Mouse (Mus musculus) embryonic facial prominence, embryonic 15.5 days (tissue): ENCODE measurements around the gene Rnf166. TPM values are rescaled to one million over a fixed set of nuclear protein-coding genes. Genes with fewer than 3 reads are reported as not detected.

Source experiments
- ATAC-seq: fragments of 200-750 bp; cut with Nextera tagmentation; 2 replicates; pipeline ENCODE4 v1.8.0; 2017; ENCODE audit warnings: low read depth, moderate TSS enrichment; ENCODE audit not compliant: insufficient number of reproducible peaks, low FRiP score, low TSS enrichment
- H3K27ac ChIP-seq: fragments of 300-500 bp; sonication (generic); replicated peaks from 2 replicates; pipeline ENCODE4 v1.5.1; 2015; ENCODE audit warnings: mild to moderate bottlenecking, inconsistent platforms
- H3K27me3 ChIP-seq: fragments of 300-500 bp; sonication (generic); 2 replicates; pipeline ENCODE4 v1.6.1; 2015; ENCODE audit warnings: inconsistent platforms
- H3K36me3 ChIP-seq: fragments of 300-500 bp; sonication (generic); 2 replicates; pipeline ENCODE4 v1.6.1; 2015; ENCODE audit warnings: mild to moderate bottlenecking, inconsistent platforms
- H3K4me1 ChIP-seq: fragments of 300-500 bp; sonication (generic); 2 replicates; pipeline ENCODE4 v1.6.1; 2015; ENCODE audit warnings: inconsistent platforms
- H3K4me2 ChIP-seq: fragments of 300-500 bp; sonication (generic); replicated peaks from 2 replicates; pipeline ENCODE4 v1.6.1; 2015; ENCODE audit warnings: mild to moderate bottlenecking, inconsistent platforms
- H3K4me3 ChIP-seq: fragments of 300-500 bp; sonication (generic); replicated peaks from 2 replicates; pipeline ENCODE4 v1.5.1; 2015; ENCODE audit warnings: mild to moderate bottlenecking, inconsistent platforms
- H3K9ac ChIP-seq: fragments of 300-500 bp; sonication (generic); 2 replicates; pipeline ENCODE4 v1.6.1; 2015; ENCODE audit warnings: inconsistent platforms
- H3K9me3 ChIP-seq: fragments of 300-500 bp; sonication (generic); replicated peaks from 2 replicates; pipeline ENCODE4 v1.6.1; 2016; ENCODE audit warnings: inconsistent platforms
- WGBS: fragments of 180-500 bp; shearing (Covaris S2); methylation state at CpG from one replicate; pipeline ENCODE4 v1.1.7; 2015; 5-methylcytosine and 5-hydroxymethylcytosine counted together
- microRNA-seq: library from miRNA; unstranded; fragments of <30 nt; microRNA quantifications from one replicate; pipeline ENCODE4, GENCODE M21; 2016; ENCODE audit warnings: borderline number of aligned reads
- polyA plus RNA-seq: library from polyadenylated mRNA; unstranded; fragments of >200 nt; fragmentation: Nextera tagmentation; extraction: Ambion mirVana; gene quantifications from 2 replicates; pipeline ENCODE4 v1.2.1, GENCODE M21; 2015

Rnf166 gene
- polyA plus RNA-seq, 1 experiment from 2014 or later = 53.2 TPM

DNA sequence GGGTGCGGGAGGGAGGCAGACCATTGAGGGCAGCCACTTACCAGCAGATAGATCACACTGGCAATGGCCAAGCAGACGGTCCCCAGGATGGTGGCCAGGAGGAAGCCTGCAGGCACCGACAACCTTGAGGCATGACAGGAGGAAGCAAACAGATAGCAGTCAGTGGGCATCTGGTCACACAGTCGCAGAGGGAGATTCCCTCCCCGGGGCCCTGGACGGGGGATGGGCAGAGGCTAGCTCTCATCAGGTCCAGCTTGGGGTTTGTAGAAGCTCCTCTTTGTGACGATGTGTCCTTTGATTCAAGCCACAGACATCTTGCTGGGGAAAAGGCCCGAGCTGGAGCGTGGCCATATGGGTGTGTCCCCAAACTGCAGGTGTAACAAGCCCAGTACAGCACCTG, 49.7 kb downstream of the Rnf166 start:
- Histone ChIP-seq H3K27ac (no peak overlapping the region), H3K4me2 (no peak overlapping the region), H3K27me3 (no peaks in the 10 kb centered on the region), H3K36me3 (peaks cover 6% of the 10 kb centered on the region; the same call in 1 of the 2 replicates), H3K9me3 (no peaks in the 10 kb centered on the region), H3K9ac (no peak overlapping the region), H3K4me1 (peaks cover 2% of the 10 kb centered on the region; the same call in 1 of the 2 replicates), H3K4me3 (no peak overlapping the region)
- ATAC-seq = no peak
- WGBS = 74% methylated on average over 9 of the region's 9 CpGs

DNA sequence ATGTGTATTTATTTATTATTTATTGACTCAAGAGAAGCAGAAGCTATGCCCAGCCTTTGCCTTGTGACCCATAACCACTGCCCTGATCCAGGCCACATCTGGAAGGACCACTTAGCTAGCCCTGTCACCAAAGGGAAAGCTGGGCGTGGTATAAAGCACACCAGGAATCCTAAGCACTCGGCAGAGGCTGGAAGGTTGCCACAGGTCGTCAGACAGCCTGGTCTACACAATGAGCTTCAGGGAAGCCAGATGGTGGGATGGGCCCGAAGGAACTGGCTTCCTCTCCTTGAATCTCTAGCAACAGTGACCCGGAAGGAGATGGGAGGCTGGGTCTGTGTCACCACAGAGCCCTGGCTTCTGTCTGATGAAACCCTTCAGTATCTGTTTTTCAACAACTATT, 52.2 kb downstream of the Rnf166 start:
- no peak overlapping the region for H3K9ac ChIP-seq
- H3K36me3 ChIP-seq = peaks cover 12% of the 10 kb centered on the region
- no peaks in the 10 kb centered on the region; the same call in 1 of the 2 replicates for H3K4me1 ChIP-seq
- ATAC-seq = no peak
- no peak overlapping the region for H3K4me3 ChIP-seq
- no peaks in the 10 kb centered on the region for H3K9me3 ChIP-seq
- H3K27me3 ChIP-seq = no peaks in the 10 kb centered on the region
- H3K27ac ChIP-seq = no peak overlapping the region
- 43% methylated on average over 5 of the region's 5 CpGs for WGBS
- no peak overlapping the region for H3K4me2 ChIP-seq

DNA sequence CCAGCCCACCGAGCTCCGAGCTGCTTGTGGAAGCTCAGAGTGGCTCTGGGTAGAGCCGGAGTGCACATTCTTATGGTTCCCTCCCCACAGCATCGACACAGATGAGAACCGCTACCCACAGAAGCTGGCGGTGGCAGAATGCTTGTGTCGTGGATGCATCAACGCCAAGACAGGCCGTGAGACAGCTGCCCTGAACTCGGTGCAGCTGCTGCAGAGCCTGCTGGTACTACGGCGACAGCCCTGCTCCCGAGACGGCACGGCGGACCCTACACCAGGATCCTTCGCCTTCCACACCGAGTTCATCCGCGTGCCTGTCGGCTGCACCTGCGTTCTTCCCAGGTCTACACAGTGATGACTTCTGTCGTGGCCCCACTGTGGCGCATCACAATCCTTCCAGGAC, 52.6 kb downstream of the Rnf166 start:
- 81% methylated on average over 24 of the region's 24 CpGs for WGBS
- Histone ChIP-seq H3K27ac (no peak overlapping the region), H3K4me1 (no peaks in the 10 kb centered on the region; the same call in 1 of the 2 replicates), H3K9ac (no peak overlapping the region), H3K36me3 (peaks cover 16% of the 10 kb centered on the region), H3K27me3 (no peaks in the 10 kb centered on the region), H3K9me3 (no peaks in the 10 kb centered on the region), H3K4me2 (no peak overlapping the region), H3K4me3 (no peak overlapping the region)
- no peak for ATAC-seq

DNA sequence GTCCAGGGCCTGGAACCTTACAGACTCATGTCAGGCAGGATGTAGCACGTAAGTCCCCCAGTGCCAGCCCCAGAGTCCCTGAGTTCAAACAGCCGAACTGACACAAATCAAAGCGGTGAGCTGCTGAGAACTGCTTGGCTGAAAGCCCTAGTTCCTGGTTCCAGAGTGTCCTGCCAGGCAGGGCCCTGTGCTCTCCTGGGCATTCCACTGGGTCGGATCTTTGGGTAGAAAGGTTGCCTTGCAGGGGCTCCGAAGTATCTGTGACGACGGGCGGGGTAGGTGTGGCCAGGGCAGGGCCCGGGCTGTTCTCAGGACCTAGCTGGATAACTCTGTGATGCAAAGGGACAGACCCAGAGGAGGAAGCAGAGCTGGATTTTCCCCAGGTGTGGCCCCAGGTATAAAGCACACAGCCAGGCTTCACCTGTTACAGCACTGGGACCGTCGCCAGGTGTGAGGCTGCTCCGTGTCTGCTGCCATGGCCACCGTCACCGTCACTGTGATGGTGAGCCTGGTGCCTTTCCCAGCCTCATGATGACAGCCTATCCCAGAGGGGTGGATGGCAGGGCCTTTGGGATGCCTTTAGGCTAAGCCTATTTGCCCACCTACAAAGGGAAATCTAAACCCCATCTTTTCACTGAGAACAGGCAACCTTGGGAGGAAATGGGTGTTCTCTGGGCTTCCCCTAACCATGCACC, 54.3 kb downstream of the Rnf166 start, which contains the start of gene Il17c:
TSS of gene Il17c (plus strand) at position 645 of the 695 bp plus-strand sequence.
- Histone ChIP-seq H3K4me1 (no peaks in the 10 kb centered on the region; the same call in 1 of the 2 replicates), H3K9ac (no peak within 1 kb of the TSS), H3K9me3 (no peaks in the 10 kb centered on the region), H3K36me3 (peaks cover 28% of the 10 kb centered on the region), H3K4me3 (no peak within 1 kb of the TSS), H3K27ac (no peak within 1 kb of the TSS), H3K4me2 (no peak within 1 kb of the TSS), H3K27me3 (no peaks in the 10 kb centered on the region)
- 77% methylated on average over 14 of the region's 14 CpGs for WGBS
- ATAC-seq = no peak

DNA sequence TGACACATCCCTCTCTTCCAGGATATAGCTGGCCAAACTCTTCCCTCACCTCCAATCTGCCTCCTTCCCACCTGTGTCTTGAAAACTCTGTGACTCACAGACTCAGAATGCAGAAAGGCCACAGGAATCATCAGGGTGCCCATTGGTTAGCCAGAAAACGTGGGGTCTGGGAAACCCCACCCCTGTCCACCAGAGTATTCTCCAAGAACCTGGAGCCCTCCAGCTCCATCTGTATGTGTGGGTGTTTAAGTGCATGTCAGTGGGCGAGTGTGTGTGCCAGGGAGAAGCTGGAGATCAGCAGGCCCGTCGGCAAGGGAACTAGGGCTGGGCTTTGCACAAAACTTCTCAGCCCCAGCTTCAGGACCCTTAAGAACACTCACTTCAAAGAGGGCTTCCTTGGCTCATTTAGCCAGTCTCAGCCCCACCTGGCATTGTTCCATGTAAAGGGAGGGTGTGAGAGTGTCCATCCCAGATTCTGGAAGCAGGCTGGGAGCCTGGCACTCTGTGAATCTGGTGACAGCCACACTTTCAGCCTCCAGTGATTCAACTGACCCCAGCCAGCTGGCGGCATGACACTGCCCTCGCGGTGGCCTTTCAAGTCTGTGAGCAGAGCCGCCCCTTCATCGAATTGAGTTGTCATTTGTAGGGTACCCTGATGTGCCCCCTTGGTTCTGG, 55.8 kb downstream of the Rnf166 start:
- Histone ChIP-seq H3K9ac (no peak overlapping the region), H3K27me3 (no peaks in the 10 kb centered on the region), H3K36me3 (peaks cover 37% of the 10 kb centered on the region), H3K9me3 (no peaks in the 10 kb centered on the region), H3K27ac (no peak overlapping the region), H3K4me1 (no peaks in the 10 kb centered on the region; the same call in 1 of the 2 replicates), H3K4me3 (no peak overlapping the region), H3K4me2 (no peak overlapping the region)
- WGBS = 66% methylated on average over 9 of the region's 9 CpGs
- no peak for ATAC-seq

Small RNAs within 50 kb of the gene (microRNA-seq; reads per million reads assigned to microRNA genes)
- not detected for gene Gm24366

Other genes with a start within 250 kb of the Rnf166 start
- 1.4 and 1.6 TPM in 2 replicates for gene Zfpm1, start 193.9 kb downstream of the Rnf166 start, polyA plus RNA-seq
- 0.12 and 0.20 TPM in 2 replicates for gene Trhr2, start 115.3 kb downstream of the Rnf166 start, polyA plus RNA-seq
- 48.2 and 49.7 TPM in 2 replicates for gene Zc3h18, start 99.5 kb downstream of the Rnf166 start, polyA plus RNA-seq
- 0.41 TPM in 1 of 2 replicates, not detected in the other for gene Il17c, start 54.0 kb downstream of the Rnf166 start, polyA plus RNA-seq
- gene Cyba, start 43.1 kb downstream of the Rnf166 start, polyA plus RNA-seq = 173 and 186 TPM in 2 replicates
- 31.9 and 33.8 TPM in 2 replicates for gene Mvd, start 32.6 kb downstream of the Rnf166 start, polyA plus RNA-seq
- 1.3 and 1.4 TPM in 2 replicates for gene Snai3, start 15.3 kb downstream of the Rnf166 start, polyA plus RNA-seq
- 46.4 and 49.7 TPM in 2 replicates for gene Ctu2, start 79 bp upstream of the Rnf166 start, polyA plus RNA-seq
- gene Piezo1, start 75.3 kb upstream of the Rnf166 start, polyA plus RNA-seq = 14.3 and 16.7 TPM in 2 replicates
- 32.5 and 36.2 TPM in 2 replicates for gene Cdt1, start 92.0 kb upstream of the Rnf166 start, polyA plus RNA-seq
- 298 and 312 TPM in 2 replicates for gene Aprt, start 100.8 kb upstream of the Rnf166 start, polyA plus RNA-seq
- gene Galns, start 135.4 kb upstream of the Rnf166 start, polyA plus RNA-seq = 11.3 TPM in 2 replicates
- 54.5 and 62.3 TPM in 2 replicates for gene Trappc2l, start 135.6 kb upstream of the Rnf166 start, polyA plus RNA-seq
- gene Pabpn1l, start 146.7 kb upstream of the Rnf166 start, polyA plus RNA-seq = 0.63 and 1.2 TPM in 2 replicates
- gene Cbfa2t3, start 223.0 kb upstream of the Rnf166 start, polyA plus RNA-seq = 6.2 and 6.4 TPM in 2 replicates